In genomic region chr6:90508197-90508624, GRCm38 (mm10) we compare ENCODE assay signal across 9 mouse cellular contexts. TPM values are rescaled to one million over a fixed set of nuclear protein-coding genes. Genes with fewer than 3 reads are reported as not detected.
DNase-seq lines count a peak whose midpoint lies in the region; ATAC-seq and TF ChIP-seq lines count a peak whose summit lies in the region.
"Had no signal": no experiment of that assay in that cellular context is flagged by ENCODE, and none has a peak within 500 bp of the region (broad histone marks: within the 10 kb centered on the region; RNA-seq: fewer than 3 reads in every experiment).

No protein-coding gene starts in this region.

- TF ChIP-seq CTCF in E14TG2a.4 (conservative IDR thresholded peaks at IDR 0.05; ENCODE audit: low read length): no peak
- TF ChIP-seq CTCF in thymus, adult 2 months (IDR thresholded peaks at IDR 0.05; ENCODE audit: borderline replicate concordance, control insufficient read depth, extremely low read depth, insufficient read depth, low read length, poor library complexity): no peak

- H3K36me3 ChIP-seq in E14TG2a.4 (ENCODE audit: insufficient read depth, low read length): no peaks in the 10 kb centered on the region
- no peaks in the 10 kb centered on the region for H3K36me3 ChIP-seq in forebrain, embryonic 16.5 days (ENCODE audit: control insufficient read depth, insufficient read depth)
- no peaks in the 10 kb centered on the region for H3K36me3 ChIP-seq in hindbrain, embryonic 10.5 days
- no peaks in the 10 kb centered on the region for H3K36me3 ChIP-seq in midbrain, embryonic 14.5 days (ENCODE audit: control insufficient read depth, insufficient read depth, low read length)
- H3K36me3 ChIP-seq in thymus, adult 2 months (ENCODE audit: control insufficient read depth, insufficient read depth, low read length): no peaks in the 10 kb centered on the region

- WGBS in forebrain, embryonic 16.5 days: 17% methylated on average over 4 of the region's 4 CpGs
- 38% methylated on average over 4 of the region's 4 CpGs for WGBS in hindbrain, embryonic 10.5 days
- 42% methylated on average over 4 of the region's 4 CpGs for WGBS in midbrain, embryonic 14.5 days
- 92% methylated on average over 4 of the region's 4 CpGs for WGBS in thymus, adult 2 months

- no peak overlapping the region for H3K4me2 ChIP-seq in forebrain, embryonic 16.5 days (ENCODE audit: low read length)
- no peak overlapping the region for H3K4me2 ChIP-seq in midbrain, embryonic 14.5 days (ENCODE audit: low read length)

- H3K9me3 ChIP-seq in E14TG2a.4 (ENCODE audit: low read length): 0 out of 2 replicates have a peak, but pooled peaks cover 4% of the 10 kb centered on the region
- no peaks in the 10 kb centered on the region for H3K9me3 ChIP-seq in forebrain, embryonic 16.5 days (ENCODE audit: control insufficient read depth, low read length)
- no peaks in the 10 kb centered on the region for H3K9me3 ChIP-seq in hindbrain, embryonic 10.5 days
- no peaks in the 10 kb centered on the region for H3K9me3 ChIP-seq in midbrain, embryonic 14.5 days (ENCODE audit: control insufficient read depth, low read length)

- H3K27ac ChIP-seq in forebrain, embryonic 16.5 days (ENCODE audit: low read length): peak overlapping the region; percentile 12; the same call in 1 of the 2 replicates
- peak overlapping the region; percentile 74 for H3K27ac ChIP-seq in hindbrain, embryonic 10.5 days
- H3K27ac ChIP-seq in midbrain, embryonic 14.5 days (replicated peaks; ENCODE audit: low read depth, low read length): no peak overlapping the region
- no peak overlapping the region for H3K27ac ChIP-seq in thymus, adult 2 months (ENCODE audit: control insufficient read depth, insufficient read depth, low read length)
- H3K27ac ChIP-seq: macrophage had no signal

- peaks cover 61% of the 10 kb centered on the region for H3K4me1 ChIP-seq in E14TG2a.4 (replicated peaks; ENCODE audit: low read depth, low read length)
- peaks cover 38% of the 10 kb centered on the region for H3K4me1 ChIP-seq in forebrain, embryonic 16.5 days (replicated peaks; ENCODE audit: control insufficient read depth, insufficient read depth, low read length)
- H3K4me1 ChIP-seq in hindbrain, embryonic 10.5 days (replicated peaks): peaks cover 27% of the 10 kb centered on the region
- H3K4me1 ChIP-seq in midbrain, embryonic 14.5 days (ENCODE audit: control insufficient read depth, insufficient read depth, low read length): no peaks in the 10 kb centered on the region; the same call in 1 of the 2 replicates
- H3K4me1 ChIP-seq in thymus, adult 2 months (replicated peaks; ENCODE audit: control insufficient read depth, insufficient read depth, low read length): no peaks in the 10 kb centered on the region

- DNase-seq in R1 (ENCODE audit: low read depth, low spot score): peak; percentile 96
- DNase-seq in hindbrain, embryonic 10.5 days (ENCODE audit: low spot score): peak; percentile 52
- DNase-seq in layer of hippocampus, postnatal 14 days (ENCODE audit: low spot score in 2 of 2): peak; percentile 39 to 70
- DNase-seq in midbrain, embryonic 14.5 days: peak; percentile 28
- DNase-seq in thymus, adult 2 months: no peak

- H3K4me3 ChIP-seq in E14TG2a.4 (replicated peaks; ENCODE audit: low read length): peak overlapping the region; percentile 37; the same call in 1 of the 2 replicates
- H3K4me3 ChIP-seq in forebrain, embryonic 16.5 days (replicated peaks; ENCODE audit: low read length): no peak overlapping the region
- no peak overlapping the region for H3K4me3 ChIP-seq in hindbrain, embryonic 10.5 days
- no peak overlapping the region for H3K4me3 ChIP-seq in midbrain, embryonic 14.5 days (replicated peaks; ENCODE audit: low read depth, low read length)
- H3K4me3 ChIP-seq in thymus, adult 2 months (ENCODE audit: control insufficient read depth, insufficient read depth, low read length): no peak overlapping the region

- no peaks in the 10 kb centered on the region; the same call in 1 of the 2 replicates for H3K27me3 ChIP-seq in E14TG2a.4 (ENCODE audit: insufficient read depth, low read length)
- H3K27me3 ChIP-seq in forebrain, embryonic 16.5 days (replicated peaks; ENCODE audit: control insufficient read depth, insufficient read depth, low read length): no peaks in the 10 kb centered on the region
- no peaks in the 10 kb centered on the region for H3K27me3 ChIP-seq in hindbrain, embryonic 10.5 days (ENCODE audit: insufficient read depth, poor library complexity, severe bottlenecking)
- no peaks in the 10 kb centered on the region for H3K27me3 ChIP-seq in midbrain, embryonic 14.5 days (ENCODE audit: control insufficient read depth, insufficient read depth, low read length)
- H3K27me3 ChIP-seq in thymus, adult 2 months (ENCODE audit: control insufficient read depth, insufficient read depth, low read length): no peaks in the 10 kb centered on the region

- TF ChIP-seq POLR2A in thymus, adult 2 months (IDR thresholded peaks at IDR 0.05; ENCODE audit: control insufficient read depth, extremely low read depth, insufficient read depth, low read length, poor library complexity): no peak

- ATAC-seq in forebrain, embryonic 16.5 days: peak; percentile 81
- peak; percentile 60 for ATAC-seq in midbrain, embryonic 14.5 days (ENCODE audit: low FRiP score, low TSS enrichment)
- no peak for ATAC-seq in megakaryocyte, adult 5-6 weeks (ENCODE audit: poor library complexity, severe bottlenecking)

- no peak overlapping the region for H3K9ac ChIP-seq in forebrain, embryonic 16.5 days (replicated peaks; ENCODE audit: low read depth, low read length)
- H3K9ac ChIP-seq in midbrain, embryonic 14.5 days (replicated peaks; ENCODE audit: low read length): no peak overlapping the region

RNA-seq across cellular contexts. Expression of gene Aldh1l1, which starts 22.0 kb away (rescaled TPM):
- polyA plus RNA-seq in forebrain, embryonic 16.5 days (2015; fragmentation: Nextera tagmentation; extraction: Ambion mirVana): 33.3 and 38.0 TPM in 2 replicates
- 1.7 and 2.9 TPM in 2 replicates for polyA plus RNA-seq in hindbrain, embryonic 10.5 days (2016; fragmentation: Nextera tagmentation; extraction: Ambion mirVana)
- 10 to 100 TPM; 42.9 to 45.0 TPM for total RNA-seq in layer of hippocampus, postnatal 14 days (2021)
- polyA plus RNA-seq in midbrain, embryonic 14.5 days (2014; fragmentation: Nextera tagmentation; extraction: Ambion mirVana): 44.5 and 51.9 TPM in 2 replicates
- 0.31 and 0.68 TPM in 2 replicates for total RNA-seq in megakaryocyte, adult 5-6 weeks (2015)
- 0.45 and 0.55 TPM in 2 replicates for total RNA-seq in megakaryocyte, adult 5-6 weeks (2017)
- 14.0 and 14.8 TPM in 2 replicates for polyA plus RNA-seq in thymus, adult 2 months (2012; rRNA removed)

RNA-seq across cellular contexts. Expression of gene Klf15, which starts 45.8 kb away (rescaled TPM):
- 11.6 and 14.3 TPM in 2 replicates for polyA plus RNA-seq in forebrain, embryonic 16.5 days (2015; fragmentation: Nextera tagmentation; extraction: Ambion mirVana)
- 4.1 and 4.9 TPM in 2 replicates for polyA plus RNA-seq in hindbrain, embryonic 10.5 days (2016; fragmentation: Nextera tagmentation; extraction: Ambion mirVana)
- 10 to 100 TPM; 25.5 to 28.5 TPM for total RNA-seq in layer of hippocampus, postnatal 14 days (2021)
- polyA plus RNA-seq in midbrain, embryonic 14.5 days (2014; fragmentation: Nextera tagmentation; extraction: Ambion mirVana): 13.9 and 14.2 TPM in 2 replicates
- total RNA-seq in megakaryocyte, adult 5-6 weeks (2015): not detected in 2 replicates
- total RNA-seq in megakaryocyte, adult 5-6 weeks (2017): not detected in 2 replicates
- 18.6 and 23.8 TPM in 2 replicates for polyA plus RNA-seq in thymus, adult 2 months (2012; rRNA removed)

Comparison
In these comparisons a context has a peak if more than half of its experiments do, and no peak if none do; other contexts are left out.
1. H3K27ac ChIP-seq: peak in forebrain, embryonic 16.5 days (single experiment) and hindbrain, embryonic 10.5 days (single experiment); none in midbrain, embryonic 14.5 days (single experiment) and thymus, adult 2 months (single experiment).